In the genomic region with DNA sequence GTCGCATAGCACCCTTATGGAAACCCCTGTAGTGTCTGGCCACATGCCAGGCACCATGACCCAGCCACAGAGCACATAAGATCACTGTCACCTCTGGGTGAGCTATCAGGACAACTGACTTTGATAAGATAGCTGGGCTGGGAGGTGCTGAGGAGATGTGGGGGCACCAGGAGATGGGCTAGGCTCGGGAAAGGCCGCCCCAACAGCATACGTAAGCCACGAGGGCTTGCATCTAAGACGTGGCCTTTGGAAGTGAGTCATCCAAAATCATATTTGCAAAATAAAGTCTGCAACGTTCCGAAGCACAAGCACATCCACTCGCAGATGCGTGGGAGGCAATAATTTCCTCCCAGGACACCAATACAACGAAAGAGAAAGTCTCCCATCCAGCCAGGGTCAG, we compare ENCODE assay signal across 11 mouse cellular contexts. TPM values are rescaled to one million over a fixed set of nuclear protein-coding genes. Genes with fewer than 3 reads are reported as not detected.
DNase-seq lines count a peak whose midpoint lies in the region; ATAC-seq and TF ChIP-seq lines count a peak whose summit lies in the region.
"Had no signal": no experiment of that assay in that cellular context is flagged by ENCODE, and none has a peak within 500 bp of the region (broad histone marks: within the 10 kb centered on the region; RNA-seq: fewer than 3 reads in every experiment).

No protein-coding gene starts in this region.

- H3K9me3 ChIP-seq in liver, postnatal 0 days (ENCODE audit: low read length), result no peaks in the 10 kb centered on the region
- no peaks in the 10 kb centered on the region for H3K9me3 ChIP-seq in liver, embryonic 11.5 days (ENCODE audit: control insufficient read depth, low read length)
- H3K9me3 ChIP-seq in stomach, embryonic 15.5 days, result no peaks in the 10 kb centered on the region

- no peaks in the 10 kb centered on the region for H3K27me3 ChIP-seq in cerebellum, adult 2 months (ENCODE audit: control insufficient read depth, insufficient read depth, low read length)
- H3K27me3 ChIP-seq in liver, postnatal 0 days (ENCODE audit: insufficient read depth, low read length), result no peaks in the 10 kb centered on the region
- no peaks in the 10 kb centered on the region for H3K27me3 ChIP-seq in liver, embryonic 11.5 days (replicated peaks; ENCODE audit: control insufficient read depth, insufficient read depth, low read length)
- H3K27me3 ChIP-seq in stomach, embryonic 15.5 days (replicated peaks), result no peaks in the 10 kb centered on the region

- peak in 1 of 2 experiments; percentile 29 for DNase-seq in cerebellum, adult 2 months
- no peak for DNase-seq in cerebellum, postnatal 36 days
- no peak for DNase-seq in liver, postnatal 0 days
- no peak for DNase-seq in liver, embryonic 11.5 days (ENCODE audit: low spot score)
- peak; percentile 66 for DNase-seq in brain, adult 2 months (ENCODE audit: low read depth, low spot score)
- DNase-seq in urinary bladder, postnatal 10 days (ENCODE audit: low spot score), result no peak
- DNase-seq in lung, adult 2 months, result no peak
- DNase-seq: B cell, adult 2 months; retina, postnatal 1 day had no signal

- H3K4me1 ChIP-seq in cerebellum, adult 2 months (ENCODE audit: control insufficient read depth, insufficient read depth, low read length), result peaks cover 65% of the 10 kb centered on the region
- peaks cover 54% of the 10 kb centered on the region for H3K4me1 ChIP-seq in liver, postnatal 0 days (ENCODE audit: insufficient read depth)
- H3K4me1 ChIP-seq in liver, embryonic 11.5 days (replicated peaks; ENCODE audit: control insufficient read depth, insufficient read depth, low read length), result peaks cover 42% of the 10 kb centered on the region
- peaks cover 10% of the 10 kb centered on the region; the same call in 1 of the 2 replicates for H3K4me1 ChIP-seq in stomach, embryonic 15.5 days
- no peaks in the 10 kb centered on the region for H3K4me1 ChIP-seq in lung, adult 2 months (ENCODE audit: control insufficient read depth, insufficient read depth, low read length)

- no peak for TF ChIP-seq POLR2A in cerebellum, adult 2 months (IDR thresholded peaks at IDR 0.05; ENCODE audit: borderline replicate concordance, insufficient read depth, low read length)
- TF ChIP-seq POLR2A in lung, adult 2 months (IDR thresholded peaks at IDR 0.05; ENCODE audit: borderline replicate concordance, extremely low read depth, low read depth, low read length), result no peak

- TF ChIP-seq CTCF in cerebellum, adult 2 months (IDR thresholded peaks at IDR 0.05; ENCODE audit: borderline replicate concordance, insufficient read depth, low read depth, low read length), result no peak
- TF ChIP-seq CTCF in liver, postnatal 0 days (IDR thresholded peaks at IDR 0.05; ENCODE audit: low read depth), result no peak
- no peak for TF ChIP-seq CTCF in lung, adult 2 months (IDR thresholded peaks at IDR 0.05; ENCODE audit: insufficient read depth, low read length)

- TF ChIP-seq EP300 in liver, postnatal 0 days (IDR thresholded peaks at IDR 0.05; ENCODE audit: low read depth), result no peak

- no peak overlapping the region for H3K4me2 ChIP-seq in liver, postnatal 0 days (ENCODE audit: low read depth, low read length)
- H3K4me2 ChIP-seq in liver, embryonic 11.5 days, result no peak overlapping the region
- no peak overlapping the region for H3K4me2 ChIP-seq in stomach, embryonic 15.5 days

- no peak overlapping the region for H3K4me3 ChIP-seq in cerebellum, adult 2 months (replicated peaks; ENCODE audit: insufficient read depth, low read depth, low read length)
- no peak overlapping the region for H3K4me3 ChIP-seq in liver, postnatal 0 days (ENCODE audit: low read depth, low read length)
- H3K4me3 ChIP-seq in liver, embryonic 11.5 days (ENCODE audit: low read depth, low read length), result no peak overlapping the region
- H3K4me3 ChIP-seq in stomach, embryonic 15.5 days (replicated peaks), result no peak overlapping the region
- no peak overlapping the region for H3K4me3 ChIP-seq in lung, adult 2 months (replicated peaks; ENCODE audit: extremely low read depth, low read depth, low read length)

- WGBS in cerebellum, adult 2 months, result 64% methylated on average over 11 of the region's 11 CpGs
- WGBS in liver, postnatal 0 days (ENCODE audit: insufficient replicate concordance), result 60% methylated on average over 11 of the region's 11 CpGs
- WGBS in liver, embryonic 11.5 days, result 66% methylated on average over 11 of the region's 11 CpGs
- WGBS in stomach, embryonic 15.5 days, result 60% methylated on average over 11 of the region's 11 CpGs
- 64% methylated on average over 11 of the region's 11 CpGs for WGBS in lung, adult 2 months

- peak overlapping the region; percentile 23; the same call in 1 of the 2 replicates for H3K9ac ChIP-seq in liver, postnatal 0 days (replicated peaks)
- no peak overlapping the region for H3K9ac ChIP-seq in liver, embryonic 11.5 days (ENCODE audit: low read depth, low read length)
- H3K9ac ChIP-seq in stomach, embryonic 15.5 days, result no peak overlapping the region

- ATAC-seq in liver, postnatal 0 days, result no peak
- ATAC-seq in liver, embryonic 11.5 days (replicated peaks; ENCODE audit: low FRiP score), result no peak
- no peak for ATAC-seq in stomach, embryonic 15.5 days (ENCODE audit: insufficient read depth, low FRiP score, low read depth)
- ATAC-seq: hindbrain, embryonic 16.5 days had no signal

- peak overlapping the region; percentile 55; the same call in 1 of the 2 replicates for H3K27ac ChIP-seq in cerebellum, adult 2 months (ENCODE audit: insufficient read depth, low read length)
- peak overlapping the region; percentile 46; the same call in 1 of the 2 replicates for H3K27ac ChIP-seq in liver, postnatal 0 days (ENCODE audit: low read depth)
- H3K27ac ChIP-seq in liver, embryonic 11.5 days (ENCODE audit: low read depth, low read length), result no peak overlapping the region
- peak overlapping the region; percentile 40; the same call in 1 of the 2 replicates for H3K27ac ChIP-seq in stomach, embryonic 15.5 days

- peaks cover 19% of the 10 kb centered on the region for H3K36me3 ChIP-seq in liver, postnatal 0 days (replicated peaks; ENCODE audit: insufficient read depth, low read length)
- no peaks in the 10 kb centered on the region; the same call in 1 of the 2 replicates for H3K36me3 ChIP-seq in liver, embryonic 11.5 days (ENCODE audit: control insufficient read depth, insufficient read depth, low read length)
- no peaks in the 10 kb centered on the region for H3K36me3 ChIP-seq in stomach, embryonic 15.5 days

RNA-seq across cellular contexts. Expression of a gene that starts 35.0 kb away (rescaled TPM):
- polyA plus RNA-seq in cerebellum, adult 2 months (2012; rRNA removed), result 72.9 and 77.1 TPM in 2 replicates
- polyA plus RNA-seq in liver, postnatal 0 days (2015; fragmentation: Nextera tagmentation; extraction: Ambion mirVana), result 29.7 and 31.8 TPM in 2 replicates
- polyA plus RNA-seq in liver, embryonic 11.5 days (2014; fragmentation: Nextera tagmentation; extraction: Ambion mirVana), result 15.0 and 17.3 TPM in 2 replicates
- polyA plus RNA-seq in stomach, embryonic 15.5 days (2015; fragmentation: Nextera tagmentation; extraction: Ambion mirVana), result 19.8 and 22.0 TPM in 2 replicates
- 40.9 and 50.1 TPM in 2 replicates for polyA plus RNA-seq in lung, adult 2 months (2012; rRNA removed)
